Mouse (Mus musculus) spleen, postnatal 10 days (tissue): ENCODE results near the gene Atp1b1.
A peak's percentile ranks its signal among the peaks of the same experiment; 100 is the strongest.

Experiments
- DNase-seq, 2 experiments: peaks; one replicate each; pipeline ENCODE4 v3.0.0; 2021 to 2022; ENCODE audit warnings: low spot score in 2 of 2

Atp1b1 gene

DNA sequence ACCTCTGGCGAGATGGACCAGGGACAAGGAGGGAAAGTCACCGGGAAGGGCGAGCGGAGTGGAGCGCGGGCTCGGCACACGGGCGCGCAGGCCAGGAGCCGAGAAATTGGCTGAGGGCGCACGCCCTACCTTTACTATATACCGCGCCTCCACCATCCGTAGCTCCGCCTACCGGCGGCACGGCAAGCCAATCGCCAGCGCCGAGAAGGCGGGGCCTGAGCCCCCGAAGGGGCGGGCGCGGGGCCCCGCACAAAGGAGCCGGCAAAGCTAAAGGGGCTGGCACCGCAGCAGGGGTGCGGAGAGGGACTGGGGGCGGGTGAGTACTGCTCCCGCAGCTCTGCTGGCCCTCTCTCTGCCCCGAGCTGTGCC is at the start of gene Atp1b1:
Gene Atp1b1, minus strand, starts transcription at position 111 of the 369 bp plus-strand sequence.
- peak; percentile 67 to 85 for DNase-seq

DNA sequence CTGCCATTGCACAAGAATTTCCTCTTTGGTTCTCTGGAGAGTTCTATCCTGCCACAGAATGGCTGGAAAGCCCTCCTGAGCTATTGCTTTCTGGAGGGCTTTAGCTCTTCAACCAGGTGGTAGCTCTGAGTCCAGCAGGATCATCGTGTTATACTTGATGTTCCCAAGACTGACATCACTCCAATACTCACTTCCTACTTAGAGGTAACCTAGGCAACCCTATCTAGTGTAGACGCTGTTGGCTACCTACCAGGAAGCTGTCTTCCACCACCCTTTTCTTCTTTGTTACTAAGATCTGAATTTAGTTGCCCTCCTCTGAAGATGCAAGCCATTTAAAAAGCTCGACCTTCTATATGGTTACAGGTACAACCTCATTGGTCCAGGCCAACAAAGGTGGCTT is 46.9 kb upstream of the Atp1b1 start:
- no peak for DNase-seq

DNA sequence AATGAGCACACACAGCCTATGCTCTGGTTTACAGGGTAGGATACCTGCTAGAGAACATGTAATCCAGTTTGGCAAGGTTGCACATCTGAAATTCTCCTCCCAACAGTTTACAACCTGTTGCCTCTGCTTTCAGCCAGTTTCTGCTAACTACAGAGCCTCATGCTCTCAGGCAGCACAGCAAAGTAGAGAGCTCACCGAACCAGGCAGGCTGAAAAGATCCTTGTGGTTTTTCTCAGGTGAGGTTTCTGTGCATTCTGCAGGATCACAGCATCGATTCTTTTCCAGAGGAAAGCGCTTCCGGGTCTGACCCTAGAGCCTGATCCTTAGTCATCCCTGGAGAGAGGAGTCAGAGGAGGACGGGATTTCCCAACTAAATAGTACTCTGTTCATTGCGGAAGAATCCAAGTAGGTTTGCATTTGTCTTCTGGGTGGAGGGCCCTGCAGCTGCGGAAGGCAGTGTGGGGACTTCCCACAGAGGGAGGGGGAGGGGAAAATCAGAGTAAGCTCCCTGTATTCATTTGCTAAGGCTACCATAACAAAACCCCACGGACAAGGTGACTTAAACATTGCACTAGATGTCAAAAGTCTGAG is 45.1 kb upstream of the Atp1b1 start:
- DNase-seq: peak in 1 of 2 experiments; percentile 33

DNA sequence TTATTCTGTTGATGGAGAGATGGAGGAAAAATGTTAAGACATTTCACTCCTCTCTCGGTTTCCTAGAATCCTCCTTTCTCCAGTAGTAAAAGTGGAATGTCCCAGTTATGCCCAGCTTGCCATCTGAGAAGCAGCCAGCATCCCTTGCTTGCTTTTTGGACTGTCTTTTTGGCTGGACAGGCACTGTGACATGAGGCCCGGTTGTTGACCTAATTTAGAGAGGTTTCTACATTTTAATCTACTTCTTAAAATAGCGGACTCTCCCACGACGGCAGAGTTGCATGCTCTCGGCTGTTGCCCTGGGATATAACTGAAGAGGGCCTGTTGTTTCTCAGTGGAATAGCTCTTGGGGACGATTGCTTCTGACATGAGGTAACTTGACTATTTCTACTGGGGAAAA is 44.1 kb upstream of the Atp1b1 start:
- DNase-seq: no peak

DNA sequence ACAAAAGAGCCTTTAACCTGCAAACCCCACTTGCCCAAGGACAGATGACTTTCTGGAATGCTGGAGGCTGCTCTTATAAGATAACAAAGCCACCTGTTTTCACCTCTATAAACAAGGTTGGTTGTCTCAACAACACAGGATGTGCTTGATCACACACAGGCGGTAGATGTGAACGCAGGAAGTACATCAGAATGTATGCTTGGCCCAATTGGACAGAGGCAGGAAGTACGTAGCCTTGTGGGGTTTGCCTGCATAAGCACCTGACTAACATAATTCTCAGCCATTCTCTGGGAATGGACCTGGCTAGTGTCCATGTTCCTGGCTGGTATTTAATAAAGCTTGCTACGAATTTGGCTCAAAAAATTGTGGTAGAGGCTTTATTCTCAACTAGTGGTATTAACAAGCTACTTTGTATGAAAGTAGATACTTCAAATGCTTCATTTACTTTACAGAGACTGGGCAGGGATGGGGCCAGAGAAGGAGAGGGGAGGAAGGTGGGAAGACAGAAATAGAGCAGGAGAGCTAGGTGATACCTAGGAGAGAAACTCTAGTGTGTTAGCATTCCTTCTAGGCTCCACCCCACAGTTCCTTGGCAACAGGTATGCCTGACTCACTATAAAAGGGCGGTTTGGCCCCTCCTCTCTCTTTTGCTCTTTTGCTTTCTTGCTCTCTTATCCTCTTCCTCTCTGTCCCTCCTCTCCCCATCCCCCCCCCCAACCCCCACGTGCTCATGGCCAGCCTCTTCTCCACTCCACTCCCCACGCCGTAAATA is 36.8 kb upstream of the Atp1b1 start:
- DNase-seq: no peak

DNA sequence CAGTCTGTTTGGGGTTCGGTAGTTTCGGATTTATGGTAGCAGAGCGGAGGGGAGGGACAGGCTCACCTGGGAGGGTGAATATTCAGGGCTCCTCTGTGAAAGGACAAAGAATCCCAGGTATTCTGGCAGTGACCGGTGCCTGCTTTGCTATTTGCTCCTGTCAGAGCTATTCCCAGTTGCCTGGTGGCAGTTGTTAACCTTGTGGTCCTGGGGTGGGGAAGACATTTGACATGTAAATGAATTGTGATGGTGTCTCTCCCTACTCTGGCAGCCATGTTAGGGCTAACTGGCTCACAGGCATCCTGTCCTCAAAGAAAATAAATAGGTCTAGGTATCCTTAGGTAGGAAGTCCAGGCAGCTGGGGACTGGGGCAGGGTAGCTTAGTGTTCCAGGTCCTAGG is 36.1 kb upstream of the Atp1b1 start:
- DNase-seq: no peak

DNA sequence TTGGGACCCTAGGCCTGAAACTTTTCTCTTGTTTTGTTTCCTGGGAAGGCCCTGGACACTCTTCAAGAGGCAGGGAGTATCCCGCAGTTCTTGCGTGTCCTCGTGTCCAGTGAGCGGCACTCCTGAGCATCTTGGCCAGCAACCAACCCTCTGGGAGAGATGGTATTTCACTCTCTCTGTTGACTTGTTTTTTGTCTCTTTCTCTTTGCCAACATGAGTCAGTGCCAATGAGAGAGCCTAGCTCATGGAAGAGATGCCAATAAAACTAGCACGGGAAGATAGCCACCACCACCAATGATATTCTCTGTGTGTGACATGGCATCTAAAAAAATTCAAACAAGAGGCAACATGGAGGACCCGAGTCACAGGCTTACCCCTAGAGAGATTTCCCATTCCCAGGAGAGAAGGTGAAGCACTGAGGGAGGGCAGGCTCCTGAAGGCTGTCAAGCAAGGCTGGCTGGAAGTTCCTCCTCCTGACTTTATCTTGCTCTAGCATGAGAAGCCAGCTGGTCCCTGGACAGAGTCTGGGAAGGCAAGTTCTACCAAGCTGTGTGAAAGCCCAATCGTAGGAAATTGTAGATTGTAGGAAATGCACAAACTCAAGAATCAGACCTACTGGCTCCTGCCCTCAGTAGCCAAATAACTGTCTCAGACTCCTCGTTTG is 35.0 kb upstream of the Atp1b1 start:
- DNase-seq: no peak

DNA sequence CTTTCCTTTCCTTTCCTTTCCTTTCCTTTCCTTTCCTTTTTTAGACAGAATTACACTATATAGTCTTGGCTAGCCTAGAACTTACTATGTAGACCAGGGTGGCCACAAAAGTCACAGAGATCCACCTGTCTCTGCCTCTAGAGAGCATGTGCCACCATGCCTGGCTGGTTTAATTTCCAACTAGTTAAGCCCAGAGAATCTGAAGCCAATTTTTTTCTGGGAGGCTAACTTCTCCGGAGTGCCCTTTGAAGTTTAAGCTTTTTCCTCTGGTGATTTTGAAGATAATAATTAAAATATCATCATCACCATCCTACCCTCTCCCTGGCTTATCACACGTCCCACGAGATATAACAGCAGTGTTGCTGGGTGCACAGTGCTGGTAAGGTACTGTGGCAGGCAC is 34.3 kb upstream of the Atp1b1 start:
- no peak for DNase-seq

DNA sequence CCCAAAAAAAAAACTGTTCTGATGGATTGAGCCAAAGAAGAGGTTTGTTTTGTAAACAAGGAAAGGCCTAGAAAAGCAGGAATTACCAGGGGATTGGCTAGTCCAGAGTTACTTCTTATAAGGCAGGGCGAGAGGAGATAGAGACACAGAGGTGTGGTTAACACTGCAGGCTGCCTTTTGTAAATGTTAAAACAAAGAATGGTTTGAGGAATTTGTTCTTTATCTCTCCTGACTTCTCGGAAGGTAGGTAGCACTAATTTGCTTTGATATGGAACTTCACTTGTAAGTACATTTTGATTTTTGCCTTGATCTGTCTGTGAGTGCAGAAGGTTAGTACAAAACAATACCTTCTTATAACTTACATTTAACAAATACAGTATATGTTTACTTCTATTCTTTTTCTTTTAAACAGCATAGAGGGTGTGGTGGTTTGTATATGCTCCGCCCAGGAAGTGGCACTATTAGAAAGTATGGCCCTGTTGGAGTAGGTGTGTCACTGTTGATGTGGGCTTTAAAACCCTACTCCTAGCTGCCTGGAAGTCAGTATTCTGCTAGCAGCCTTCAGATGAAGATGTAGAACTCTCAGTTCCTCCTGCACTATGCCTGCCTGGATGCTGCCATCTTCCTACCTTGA is 31.9 kb upstream of the Atp1b1 start:
- DNase-seq: no peak

DNA sequence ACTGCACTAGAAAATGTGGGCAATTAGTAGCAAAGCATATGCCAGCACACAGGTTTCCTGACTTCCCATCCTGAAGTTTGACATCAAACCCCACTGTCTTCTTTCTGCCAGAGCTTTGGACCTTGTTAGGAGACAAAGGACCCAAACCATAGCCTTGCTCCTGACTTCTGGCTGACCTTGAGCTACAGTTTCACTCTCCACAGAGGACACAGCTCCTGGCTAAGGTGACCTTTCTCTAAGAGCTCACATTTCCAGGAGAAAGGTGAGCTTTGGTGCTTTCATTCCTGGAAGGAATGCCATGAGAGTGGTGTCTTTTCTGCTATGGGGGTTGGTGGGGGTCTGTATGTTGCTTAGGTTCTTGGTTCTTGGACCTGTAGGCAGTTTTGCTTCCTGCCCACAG is 25.6 kb upstream of the Atp1b1 start:
- DNase-seq: no peak

DNA sequence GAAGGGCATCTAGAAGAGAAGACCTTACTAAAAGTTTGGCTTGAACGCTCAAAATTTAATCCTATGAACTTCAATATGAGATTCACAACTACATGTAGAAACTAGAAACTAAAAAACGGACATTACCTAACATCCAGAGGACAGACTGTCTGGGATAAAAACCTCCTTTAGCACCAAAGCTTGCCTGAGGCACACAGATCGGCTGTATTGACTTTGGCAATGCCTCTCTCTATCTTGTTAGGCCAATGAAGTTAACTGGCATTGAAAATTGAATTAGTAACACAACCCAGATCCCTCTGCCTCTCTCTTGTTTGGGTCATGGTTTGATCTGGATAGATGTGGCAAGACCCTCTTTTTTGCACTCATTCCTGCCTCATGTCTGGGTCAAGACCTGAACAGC is 24.7 kb upstream of the Atp1b1 start:
- no peak for DNase-seq

DNA sequence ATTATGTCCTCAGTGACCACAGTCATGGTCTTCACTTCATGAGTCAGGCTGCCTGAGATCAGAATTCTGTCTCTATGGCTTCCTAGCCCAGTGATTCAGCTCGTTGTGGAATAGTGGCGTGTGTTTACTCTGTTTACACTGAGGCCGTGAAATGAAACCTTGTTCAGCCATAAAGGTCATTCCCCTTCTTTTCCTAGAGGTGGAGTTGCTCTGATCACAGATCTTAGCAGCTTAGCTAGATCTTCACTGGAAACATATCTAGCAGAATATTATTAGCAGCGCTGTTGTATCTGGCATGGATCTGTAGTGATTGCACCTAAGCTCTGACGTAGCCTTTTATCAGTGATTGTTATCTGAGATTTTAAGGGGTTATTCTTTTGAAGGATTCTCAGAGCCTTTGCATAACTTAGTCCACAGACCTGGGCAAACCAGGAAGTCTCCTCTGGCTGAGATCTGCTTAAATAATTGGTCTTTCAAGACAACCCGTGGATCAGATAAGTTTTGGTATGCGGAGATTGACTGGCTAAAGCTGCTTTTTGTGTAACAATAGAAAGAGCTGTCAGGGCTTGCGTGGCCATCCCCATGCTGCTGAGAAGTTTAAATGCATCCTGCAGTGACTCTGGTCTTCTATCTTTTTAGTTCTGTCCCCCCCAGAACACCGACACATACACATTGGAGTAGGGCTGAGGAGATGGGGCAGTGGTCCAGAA is 23.6 kb upstream of the Atp1b1 start:
- DNase-seq: no peak

DNA sequence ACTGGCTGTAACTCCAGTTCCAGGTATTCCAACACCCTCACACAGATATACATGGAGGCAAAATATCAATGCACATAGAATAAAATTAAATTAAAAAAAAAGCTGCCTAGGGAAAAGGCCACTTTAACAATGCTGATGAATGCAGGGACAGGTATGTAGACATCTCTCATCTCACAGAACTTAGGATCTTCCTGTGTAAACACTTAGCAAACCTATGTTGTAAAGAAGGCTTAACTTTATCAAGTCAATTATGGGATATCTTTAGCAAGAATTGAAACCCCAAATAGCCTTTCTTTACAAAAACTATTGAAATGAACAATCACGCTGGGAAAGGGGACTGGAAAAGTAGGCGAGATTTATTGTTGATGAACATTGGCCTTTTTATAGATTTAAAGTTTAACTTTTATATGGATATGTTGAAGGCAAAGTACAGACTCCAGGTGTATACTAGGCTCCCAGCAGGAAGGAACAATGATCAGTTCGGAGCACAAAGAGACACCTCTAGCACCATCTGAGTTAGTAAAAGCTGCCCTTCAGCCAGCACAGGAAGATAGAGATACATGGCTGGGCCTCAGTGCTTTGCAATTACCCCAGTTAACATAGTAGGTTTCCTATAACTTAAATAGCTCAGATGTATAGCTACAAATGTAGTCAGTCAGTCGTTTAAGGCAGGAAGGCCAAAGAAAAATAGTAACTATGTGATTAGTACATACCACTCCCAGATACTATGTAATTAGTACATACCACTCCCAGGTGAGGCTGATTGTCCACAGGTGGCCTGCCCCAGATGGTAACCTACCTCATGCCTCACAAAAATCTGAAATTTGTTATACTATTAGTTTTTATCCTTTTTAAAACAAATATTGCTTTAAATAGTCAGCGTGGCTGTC is 22.8 kb upstream of the Atp1b1 start:
- no peak for DNase-seq

DNA sequence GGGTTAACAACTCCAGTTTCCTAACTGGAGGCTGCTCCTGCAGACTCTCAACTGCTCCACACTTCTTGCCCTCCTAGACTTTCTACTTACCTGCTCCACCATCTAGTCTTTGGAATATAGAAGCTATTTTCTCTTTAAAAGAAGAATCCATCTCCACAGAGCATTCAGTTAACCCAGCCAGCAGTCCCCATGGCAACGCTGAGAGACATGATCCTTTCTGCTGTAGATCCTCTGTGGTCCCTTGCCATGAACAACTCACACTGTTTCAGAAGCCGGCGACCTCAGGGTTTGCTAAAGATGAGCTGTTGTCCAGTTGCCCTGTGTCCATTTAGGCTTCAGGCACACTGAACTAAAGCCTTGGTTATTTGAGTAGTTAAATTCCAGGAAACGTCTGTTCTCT is 17.7 kb upstream of the Atp1b1 start:
- DNase-seq: no peak

DNA sequence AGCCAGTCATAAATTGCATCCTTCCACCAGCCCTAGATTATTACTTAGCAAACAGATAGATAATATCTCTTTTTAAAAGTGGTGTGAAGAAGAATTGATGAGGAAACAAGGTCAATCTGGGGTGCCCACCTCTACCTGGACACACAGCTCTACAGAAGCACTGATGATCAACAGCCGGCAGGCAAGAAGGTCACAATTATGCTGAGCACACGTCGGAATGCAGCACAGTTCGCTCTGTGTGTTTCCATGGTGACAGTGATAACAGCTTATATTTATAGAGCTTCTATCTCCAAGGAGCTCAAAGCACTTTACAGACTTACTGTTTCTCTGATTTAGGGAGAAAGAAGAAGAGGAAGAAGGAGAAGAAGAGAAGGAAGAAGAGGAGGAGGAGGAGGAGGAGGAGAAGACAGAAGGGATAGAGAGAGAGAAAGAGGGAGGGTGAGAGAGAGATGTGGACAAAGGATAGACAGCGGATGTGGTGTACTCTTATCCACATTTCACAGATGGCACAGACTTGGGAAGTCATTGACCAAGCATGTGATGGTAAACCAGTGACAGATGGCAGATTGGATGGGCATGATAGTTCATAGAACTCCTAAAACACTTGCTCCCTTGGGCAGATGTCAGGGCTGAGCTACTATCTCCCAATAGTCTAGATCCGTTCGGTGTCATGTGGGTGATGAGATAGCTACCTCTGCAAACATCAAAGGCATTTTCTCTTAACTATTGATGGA is 16.8 kb upstream of the Atp1b1 start:
- DNase-seq: no peak

DNA sequence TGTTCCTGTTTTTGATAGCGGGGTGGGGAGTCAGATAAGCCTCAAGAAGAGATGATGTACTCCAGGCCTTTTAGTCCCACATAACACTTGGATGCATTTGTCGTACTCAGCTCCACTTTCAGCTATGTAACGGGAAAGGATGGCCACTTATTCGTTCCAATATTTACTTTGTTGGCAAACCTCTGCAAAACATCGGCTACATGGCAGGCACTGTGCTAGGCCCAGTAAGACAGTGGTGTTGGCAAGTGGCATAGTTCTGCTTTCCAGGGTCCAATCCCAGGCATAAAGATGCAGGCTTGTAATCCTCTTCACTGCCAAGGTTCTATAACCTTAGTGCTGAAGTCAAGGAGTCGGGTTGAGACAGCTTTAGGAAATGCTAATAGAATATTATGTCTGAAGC is 16.2 kb upstream of the Atp1b1 start:
- DNase-seq: no peak

DNA sequence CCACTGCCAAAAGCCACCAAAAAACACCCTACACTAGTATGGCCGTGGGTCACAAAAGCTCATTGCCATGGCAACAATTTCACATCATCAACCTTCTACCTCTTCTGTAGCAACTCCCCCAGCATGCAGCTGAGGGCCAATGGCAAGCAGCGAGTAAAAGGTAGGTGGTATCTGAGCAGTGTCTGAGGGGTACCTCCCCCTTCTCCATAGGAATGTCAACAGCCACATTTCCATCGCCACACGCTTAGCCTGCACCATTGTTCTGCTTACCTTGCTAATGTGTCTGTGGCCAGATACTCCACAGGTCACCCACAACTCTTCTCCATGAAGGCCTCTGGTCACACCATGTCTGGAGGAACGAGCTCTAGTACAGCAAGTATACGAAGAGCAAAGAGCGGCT is 15.2 kb upstream of the Atp1b1 start:
- DNase-seq: no peak

DNA sequence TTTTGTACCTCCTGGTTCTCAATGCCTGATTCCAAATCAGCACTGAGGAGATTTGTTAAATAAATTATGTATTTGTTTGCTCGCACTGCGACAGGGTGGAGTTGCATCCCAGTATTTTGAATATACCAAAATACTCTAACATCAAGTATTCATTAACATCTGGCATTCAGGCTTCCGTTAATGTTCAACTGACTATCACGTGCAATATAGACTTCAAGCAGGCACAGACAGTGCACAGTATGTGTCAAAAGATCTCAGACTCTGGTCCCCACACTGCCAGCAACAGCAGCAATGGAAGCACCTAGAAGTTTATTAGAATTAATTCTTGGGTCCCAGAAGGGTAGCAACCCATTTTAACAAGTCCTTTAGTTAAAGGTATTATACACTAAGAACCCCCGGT is 13.5 kb upstream of the Atp1b1 start:
- DNase-seq: no peak

DNA sequence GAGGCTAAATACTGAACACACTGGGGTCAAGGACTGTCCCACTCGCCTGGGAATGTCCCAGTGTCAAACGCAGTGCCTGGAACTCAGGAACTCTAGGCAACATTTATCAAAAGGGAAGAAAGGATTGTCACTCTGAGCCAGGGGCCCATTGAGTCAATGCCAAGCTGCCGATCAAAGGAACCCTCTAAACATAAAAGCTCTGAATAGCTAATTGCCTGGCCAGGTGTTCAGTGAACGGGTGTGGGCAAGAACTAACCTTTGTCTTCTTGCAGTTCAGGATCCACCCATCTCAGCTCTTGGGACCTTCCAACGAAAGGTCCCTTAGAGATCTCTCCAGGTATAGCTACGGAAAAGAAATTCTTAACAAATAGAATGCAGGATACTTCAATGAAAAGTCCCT is 12.8 kb upstream of the Atp1b1 start:
- DNase-seq: no peak

DNA sequence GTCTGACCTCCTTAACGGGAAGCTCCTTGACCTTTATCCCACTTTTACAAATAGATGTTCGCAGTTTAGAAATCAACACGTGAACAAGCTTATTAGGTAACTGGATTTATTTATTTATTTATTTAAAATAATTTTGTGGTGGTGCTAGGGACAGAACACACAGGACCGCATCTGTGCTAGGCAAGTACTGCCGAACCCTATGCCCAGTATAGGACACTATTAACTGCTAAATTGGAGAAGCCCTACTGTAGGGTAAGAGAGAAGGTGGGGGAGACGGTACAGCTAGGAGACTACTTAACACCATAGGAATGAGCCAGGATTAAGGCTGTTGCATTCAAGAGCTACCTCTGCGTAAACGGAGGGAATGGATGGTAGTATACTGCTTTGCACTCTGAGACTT is 10.2 kb upstream of the Atp1b1 start:
- DNase-seq: no peak
